Mouse (Mus musculus): Measurements from ENCODE around the gene Nhp2. TPM values are rescaled to one million over a fixed set of nuclear protein-coding genes. Genes with fewer than 3 reads are reported as not detected.
A peak's percentile ranks its signal among the peaks of the same experiment; 100 is the strongest.
"Not testable (repeated sequence)": the region's sequence is repeated elsewhere in the genome, so short reads cannot be mapped to it uniquely, and the experiment has no call there.

The Nhp2 gene
- polyA plus RNA-seq, 1 experiment from 2014 or later = 88.1 TPM

DNA sequence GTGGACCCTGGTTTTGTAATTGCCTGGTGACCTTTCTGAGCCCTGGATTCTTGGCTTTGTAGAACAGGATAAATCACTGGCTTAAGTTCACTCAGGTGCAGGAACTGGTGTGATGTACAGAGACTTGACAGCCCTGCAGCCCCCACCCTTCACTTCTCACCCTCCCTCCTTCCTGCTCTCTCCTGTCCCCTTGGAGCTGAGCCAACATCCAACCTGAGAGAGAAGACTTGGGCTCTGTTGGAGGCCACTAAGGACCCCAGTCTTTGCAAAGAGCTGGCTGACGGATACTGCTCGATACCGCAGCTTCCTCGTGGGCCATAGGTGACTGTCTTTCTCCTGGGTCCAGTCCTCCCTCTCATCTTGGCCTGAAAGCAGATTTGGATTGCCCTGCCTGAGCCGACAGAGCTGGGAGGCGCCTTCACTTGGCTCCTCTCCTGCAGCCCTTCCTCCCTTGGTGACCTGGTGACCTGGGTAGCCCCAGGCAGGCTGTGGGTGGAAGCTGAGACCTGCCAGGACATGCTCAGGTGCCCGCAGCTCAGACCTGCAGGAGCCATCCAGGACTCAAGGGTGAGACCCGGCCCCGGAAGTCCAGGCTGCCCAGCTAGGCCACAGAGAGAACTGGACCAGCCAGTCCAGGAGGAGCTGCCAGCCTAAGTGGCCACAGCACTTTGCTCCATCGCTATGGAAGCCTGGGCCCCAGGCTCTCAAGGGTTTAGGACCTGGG, 37.4 kb downstream of the Nhp2 start:
- no peak overlapping the region for H3K27ac ChIP-seq (ENCODE audit: low read length)
- no peak for ATAC-seq (replicated peaks; ENCODE audit: extremely low read depth, insufficient read depth, low FRiP score)
- H3K27me3 ChIP-seq (ENCODE audit: control insufficient read depth, insufficient read depth, low read length) = no peaks in the 10 kb centered on the region
- 72% methylated on average over 10 of the region's 10 CpGs for WGBS
- H3K4me3 ChIP-seq (ENCODE audit: low read length) = no peak overlapping the region
- H3K4me2 ChIP-seq (ENCODE audit: low read depth, low read length) = no peak overlapping the region
- H3K36me3 ChIP-seq (ENCODE audit: control insufficient read depth, insufficient read depth) = no peaks in the 10 kb centered on the region
- H3K4me1 ChIP-seq (ENCODE audit: control insufficient read depth, insufficient read depth, low read length) = peaks cover 9% of the 10 kb centered on the region
- H3K9ac ChIP-seq (ENCODE audit: low read length) = no peak overlapping the region
- no peaks in the 10 kb centered on the region for H3K9me3 ChIP-seq (replicated peaks; ENCODE audit: control insufficient read depth, low read length)

DNA sequence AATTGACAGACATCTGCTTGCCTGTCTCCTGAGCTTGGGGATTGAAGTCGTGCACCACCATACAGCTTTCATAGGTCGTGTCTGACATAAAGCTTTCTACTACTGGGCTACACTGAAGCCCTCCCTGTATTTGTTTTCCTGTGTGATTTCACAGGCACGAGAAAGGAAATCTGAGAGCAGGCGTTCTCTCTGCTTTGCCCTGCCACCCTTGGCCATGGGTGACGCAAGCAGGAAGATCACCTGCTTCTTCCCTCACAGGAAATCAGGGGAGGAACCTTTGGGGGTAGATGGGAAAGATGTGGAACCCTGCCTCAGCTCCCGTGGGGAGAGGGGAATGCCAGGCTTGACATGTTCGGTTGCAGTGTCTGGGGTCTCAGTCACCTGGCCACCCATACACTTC, 38.8 kb downstream of the Nhp2 start:
- Histone ChIP-seq H3K27ac (ENCODE audit: low read length) (0 out of 2 replicates have a peak overlapping the region, but pooled peaks have one; percentile 15), H3K9me3 (replicated peaks; ENCODE audit: control insufficient read depth, low read length) (no peaks in the 10 kb centered on the region), H3K4me3 (ENCODE audit: low read length) (no peak overlapping the region), H3K4me2 (ENCODE audit: low read depth, low read length) (no peak overlapping the region), H3K9ac (ENCODE audit: low read length) (no peak overlapping the region; the same call in 1 of the 2 replicates), H3K27me3 (ENCODE audit: control insufficient read depth, insufficient read depth, low read length) (no peaks in the 10 kb centered on the region), H3K4me1 (ENCODE audit: control insufficient read depth, insufficient read depth, low read length) (peaks cover 9% of the 10 kb centered on the region), H3K36me3 (ENCODE audit: control insufficient read depth, insufficient read depth) (no peaks in the 10 kb centered on the region)
- ATAC-seq (replicated peaks; ENCODE audit: extremely low read depth, insufficient read depth, low FRiP score) = no peak
- 52% methylated on average over 7 of the region's 7 CpGs for WGBS

GRCm38 (mm10) chr11:51658705-51659104, 39.2 kb downstream of the Nhp2 start:
- WGBS = 39% methylated on average over 6 of the region's 6 CpGs
- Histone ChIP-seq H3K27ac (ENCODE audit: low read length) (0 out of 2 replicates have a peak overlapping the region, but pooled peaks have one; percentile 15), H3K4me1 (ENCODE audit: control insufficient read depth, insufficient read depth, low read length) (peaks cover 9% of the 10 kb centered on the region), H3K9ac (ENCODE audit: low read length) (no peak overlapping the region; the same call in 1 of the 2 replicates), H3K4me2 (ENCODE audit: low read depth, low read length) (no peak overlapping the region), H3K4me3 (ENCODE audit: low read length) (no peak overlapping the region), H3K9me3 (replicated peaks; ENCODE audit: control insufficient read depth, low read length) (no peaks in the 10 kb centered on the region), H3K27me3 (ENCODE audit: control insufficient read depth, insufficient read depth, low read length) (no peaks in the 10 kb centered on the region), H3K36me3 (ENCODE audit: control insufficient read depth, insufficient read depth) (no peaks in the 10 kb centered on the region)
- peak; percentile 73; the same call in 1 of the 2 replicates for ATAC-seq (replicated peaks; ENCODE audit: extremely low read depth, insufficient read depth, low FRiP score)

DNA sequence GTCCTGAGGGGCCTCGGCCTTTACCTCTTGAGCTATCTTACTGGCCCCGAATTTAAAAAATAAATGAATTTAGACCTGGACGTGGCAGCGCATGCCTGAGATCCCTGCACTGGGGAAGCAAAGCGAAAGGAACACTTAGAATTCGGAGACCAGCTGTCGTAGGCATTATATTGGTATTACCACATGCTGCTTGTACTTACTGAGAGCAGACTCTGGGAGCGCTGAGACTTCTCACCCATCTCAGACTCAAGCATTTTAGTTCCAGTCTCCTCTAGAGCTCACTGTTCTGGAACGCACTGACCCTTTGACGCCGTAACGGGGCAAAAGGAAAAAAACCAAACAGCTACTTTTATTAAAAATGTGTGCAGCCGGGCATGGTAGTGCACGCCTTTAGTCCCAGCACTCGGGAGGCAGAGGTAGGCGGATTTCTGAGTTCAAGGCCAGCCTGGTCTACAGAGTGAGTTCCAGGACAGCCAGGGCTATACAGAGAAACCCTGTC, 42.4 kb downstream of the Nhp2 start:
- Histone ChIP-seq H3K36me3 (ENCODE audit: control insufficient read depth, insufficient read depth) (no peaks in the 10 kb centered on the region), H3K27ac (ENCODE audit: low read length) (no peak overlapping the region), H3K9ac (ENCODE audit: low read length) (no peak overlapping the region), H3K4me2 (ENCODE audit: low read depth, low read length) (no peak overlapping the region), H3K27me3 (ENCODE audit: control insufficient read depth, insufficient read depth, low read length) (no peaks in the 10 kb centered on the region), H3K9me3 (replicated peaks; ENCODE audit: control insufficient read depth, low read length) (no peaks in the 10 kb centered on the region), H3K4me3 (ENCODE audit: low read length) (no peak overlapping the region), H3K4me1 (ENCODE audit: control insufficient read depth, insufficient read depth, low read length) (peaks cover 9% of the 10 kb centered on the region)
- no peak for ATAC-seq (replicated peaks; ENCODE audit: extremely low read depth, insufficient read depth, low FRiP score)
- 86% methylated on average over 16 of the region's 16 CpGs for WGBS

- peaks cover 9% of the 10 kb centered on the region for H3K4me1 ChIP-seq (ENCODE audit: control insufficient read depth, insufficient read depth, low read length)
- no peak overlapping the region for H3K4me3 ChIP-seq (ENCODE audit: low read length)
- H3K27ac ChIP-seq (ENCODE audit: low read length) = no peak overlapping the region
- no peak overlapping the region for H3K4me2 ChIP-seq (ENCODE audit: low read depth, low read length)
- H3K36me3 ChIP-seq (ENCODE audit: control insufficient read depth, insufficient read depth) = no peaks in the 10 kb centered on the region
- WGBS = 82% methylated on average over 7 of the region's 7 CpGs
- no peaks in the 10 kb centered on the region for H3K9me3 ChIP-seq (replicated peaks; ENCODE audit: control insufficient read depth, low read length)
- H3K9ac ChIP-seq (ENCODE audit: low read length) = no peak overlapping the region
- ATAC-seq (replicated peaks; ENCODE audit: extremely low read depth, insufficient read depth, low FRiP score) = no peak
- H3K27me3 ChIP-seq (ENCODE audit: control insufficient read depth, insufficient read depth, low read length) = no peaks in the 10 kb centered on the region
These were observed 43.1 kb downstream of the Nhp2 start for GRCm38 (mm10) chr11:51662632-51663031.

DNA sequence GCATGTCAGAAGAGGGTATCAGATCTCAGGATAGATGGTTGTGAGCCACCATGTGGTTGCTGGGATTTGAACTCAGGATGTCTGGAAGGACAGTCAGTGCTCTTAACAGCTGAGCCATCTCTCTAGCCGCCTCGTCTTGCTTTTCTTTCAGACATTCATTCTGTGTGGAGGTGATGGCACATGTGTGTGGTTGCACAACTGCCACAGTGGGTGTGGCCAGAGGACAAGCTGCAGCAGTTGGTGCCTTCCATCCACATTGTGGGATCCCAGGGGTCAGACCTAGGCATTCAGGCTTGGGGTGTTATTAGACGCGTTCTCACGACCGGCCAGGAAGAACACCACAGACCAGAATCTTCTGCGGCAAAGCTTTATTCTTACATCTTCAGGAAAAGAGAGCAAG, 45.2 kb downstream of the Nhp2 start:
- not testable (repeated sequence) for H3K9ac ChIP-seq (ENCODE audit: low read length); H3K9me3 ChIP-seq (replicated peaks; ENCODE audit: control insufficient read depth, low read length); H3K27ac ChIP-seq (ENCODE audit: low read length); H3K36me3 ChIP-seq (ENCODE audit: control insufficient read depth, insufficient read depth); H3K27me3 ChIP-seq (ENCODE audit: control insufficient read depth, insufficient read depth, low read length); ATAC-seq (replicated peaks; ENCODE audit: extremely low read depth, insufficient read depth, low FRiP score); H3K4me2 ChIP-seq (ENCODE audit: low read depth, low read length); H3K4me1 ChIP-seq (ENCODE audit: control insufficient read depth, insufficient read depth, low read length); H3K4me3 ChIP-seq (ENCODE audit: low read length)
- 83% methylated on average over 7 of the region's 7 CpGs for WGBS

DNA sequence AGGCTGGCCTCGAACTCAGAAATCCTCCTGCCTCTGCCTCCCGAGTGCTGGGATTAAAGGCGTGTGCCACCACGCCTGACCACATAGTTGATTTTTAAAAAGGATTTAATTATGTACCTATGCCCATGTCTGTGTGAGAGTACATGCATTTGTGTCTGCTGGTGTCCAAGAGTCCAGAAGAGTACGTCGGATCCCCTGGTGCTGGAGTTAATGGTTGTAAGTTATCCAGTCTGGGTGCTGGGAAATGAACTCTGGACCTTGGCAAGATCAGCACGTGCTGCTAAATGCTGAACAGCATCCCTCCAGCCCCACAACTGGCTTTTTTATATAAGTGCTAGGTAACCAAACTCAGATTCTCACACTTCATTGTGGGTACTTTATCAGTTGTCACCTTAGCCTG, 51.3 kb downstream of the Nhp2 start:
- Histone ChIP-seq H3K9ac (ENCODE audit: low read length) (no peak overlapping the region), H3K27ac (ENCODE audit: low read length) (no peak overlapping the region), H3K27me3 (ENCODE audit: control insufficient read depth, insufficient read depth, low read length) (no peaks in the 10 kb centered on the region), H3K4me1 (ENCODE audit: control insufficient read depth, insufficient read depth, low read length) (no peaks in the 10 kb centered on the region), H3K36me3 (ENCODE audit: control insufficient read depth, insufficient read depth) (no peaks in the 10 kb centered on the region), H3K9me3 (replicated peaks; ENCODE audit: control insufficient read depth, low read length) (no peaks in the 10 kb centered on the region), H3K4me3 (ENCODE audit: low read length) (no peak overlapping the region), H3K4me2 (ENCODE audit: low read depth, low read length) (no peak overlapping the region)
- WGBS = 87% methylated on average over 7 of the region's 7 CpGs
- no peak for ATAC-seq (replicated peaks; ENCODE audit: extremely low read depth, insufficient read depth, low FRiP score)

GRCm38 (mm10) chr11:51671376-51671775, 51.8 kb downstream of the Nhp2 start:
- Histone ChIP-seq H3K27me3 (ENCODE audit: control insufficient read depth, insufficient read depth, low read length) (no peaks in the 10 kb centered on the region), H3K4me1 (ENCODE audit: control insufficient read depth, insufficient read depth, low read length) (no peaks in the 10 kb centered on the region), H3K36me3 (ENCODE audit: control insufficient read depth, insufficient read depth) (no peaks in the 10 kb centered on the region), H3K4me3 (ENCODE audit: low read length) (no peak overlapping the region), H3K9ac (ENCODE audit: low read length) (no peak overlapping the region), H3K4me2 (ENCODE audit: low read depth, low read length) (no peak overlapping the region), H3K27ac (ENCODE audit: low read length) (no peak overlapping the region), H3K9me3 (replicated peaks; ENCODE audit: control insufficient read depth, low read length) (no peaks in the 10 kb centered on the region)
- no peak for ATAC-seq (replicated peaks; ENCODE audit: extremely low read depth, insufficient read depth, low FRiP score)
- 66% methylated on average over 2 of the region's 2 CpGs for WGBS

DNA sequence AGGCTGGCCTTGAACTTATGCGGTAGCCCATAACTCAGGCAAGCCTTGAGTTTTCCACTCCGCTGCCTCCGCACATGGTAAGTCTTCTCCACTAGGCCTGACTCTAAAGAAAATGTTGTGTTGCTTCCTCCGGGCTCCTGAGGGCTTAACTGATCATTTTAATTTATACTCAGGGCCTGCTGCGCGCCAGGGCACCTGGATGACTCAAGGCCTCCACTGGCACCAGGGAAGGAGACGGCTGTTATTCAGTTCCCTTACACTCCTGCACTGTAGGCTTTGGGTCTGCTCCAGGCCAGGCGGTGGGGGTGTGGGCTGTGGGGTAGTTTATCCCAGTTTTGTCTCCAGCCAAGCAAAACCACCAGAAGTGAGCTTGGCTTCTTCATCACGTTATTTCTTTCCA, 53.8 kb downstream of the Nhp2 start:
- WGBS = 82% methylated on average over 9 of the region's 9 CpGs
- Histone ChIP-seq H3K4me3 (ENCODE audit: low read length) (no peak overlapping the region), H3K4me1 (ENCODE audit: control insufficient read depth, insufficient read depth, low read length) (no peaks in the 10 kb centered on the region), H3K36me3 (ENCODE audit: control insufficient read depth, insufficient read depth) (no peaks in the 10 kb centered on the region), H3K4me2 (ENCODE audit: low read depth, low read length) (no peak overlapping the region), H3K27ac (ENCODE audit: low read length) (no peak overlapping the region), H3K9ac (ENCODE audit: low read length) (no peak overlapping the region), H3K27me3 (ENCODE audit: control insufficient read depth, insufficient read depth, low read length) (no peaks in the 10 kb centered on the region), H3K9me3 (replicated peaks; ENCODE audit: control insufficient read depth, low read length) (no peaks in the 10 kb centered on the region)
- no peak for ATAC-seq (replicated peaks; ENCODE audit: extremely low read depth, insufficient read depth, low FRiP score)
